Mouse (Mus musculus) layer of hippocampus, postnatal 14 days (tissue): ENCODE measurements at regions not wholly inside any gene's neighbourhood (a gene's known extent, or its start where the extent isn't known, plus 50 kb on each side); places are given as distances from the start of the nearest gene placed in this dataset.

Experiments
- DNase-seq, 2 experiments: peaks; one replicate each; pipeline ENCODE4 v3.0.0; 2021 to 2022; ENCODE audit warnings: low spot score in 2 of 2, mixed read lengths in 1 of 2

DNA sequence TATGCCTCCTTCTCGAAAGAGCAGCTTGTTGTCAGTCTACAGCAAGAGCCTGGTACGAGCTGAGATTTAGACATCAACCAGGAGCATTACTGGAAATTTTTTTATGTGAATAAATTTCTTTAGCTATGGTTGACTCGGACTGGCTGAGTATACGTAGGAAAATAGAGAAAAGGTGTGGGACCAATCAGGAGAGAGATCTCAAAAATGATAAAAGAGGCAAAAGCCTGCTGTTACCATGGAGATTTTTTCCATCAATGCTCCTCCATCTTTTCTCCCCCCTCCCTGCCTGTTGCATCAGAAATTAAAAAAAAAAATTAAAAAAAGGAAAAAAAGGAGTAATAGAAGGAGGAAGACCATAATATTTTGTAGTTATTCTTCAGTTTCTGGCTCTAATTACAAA, 890.3 kb upstream of the Snrpn start:
- peak in 1 of 2 experiments; percentile 19 for DNase-seq
